Mouse (Mus musculus): ENCODE data around the gene Olfr437.
"Not testable (repeated sequence)": the region's sequence is repeated elsewhere in the genome, so short reads cannot be mapped to it uniquely, and the experiment has no call there.

Gene Olfr437

GRCm38 (mm10) chr6:43162982-43163381 lies at the start of gene Olfr437:
Olfr437 (plus strand) TSS chr6:43163282.
- DNase-seq (ENCODE audit: low spot score in 2 of 2), result no peak

GRCm38 (mm10) chr6:43146267-43146666 lies 16.8 kb upstream of the Olfr437 start, which contains the start of gene Olfr237-ps1:
Olfr237-ps1 (plus strand) TSS chr6:43146567.
- DNase-seq (ENCODE audit: low spot score in 2 of 2), result not testable (repeated sequence)

GRCm38 (mm10) chr6:43159502-43159901 lies 3.6 kb upstream of the Olfr437 start:
- DNase-seq (ENCODE audit: low spot score in 2 of 2), result no peak

GRCm38 (mm10) chr6:43167246-43167645 lies 4.2 kb downstream of the Olfr437 start:
- DNase-seq (ENCODE audit: low spot score in 2 of 2), result no peak

GRCm38 (mm10) chr6:43171840-43172239 lies 8.8 kb downstream of the Olfr437 start, which contains the start of gene Olfr13:
Olfr13 (plus strand) TSS chr6:43172140.
- DNase-seq (ENCODE audit: low spot score in 2 of 2), result no peak

GRCm38 (mm10) chr6:43178129-43178528 lies 15.0 kb downstream of the Olfr437 start:
- DNase-seq (ENCODE audit: low spot score in 2 of 2), result no peak

- no peak for DNase-seq (ENCODE audit: low spot score in 2 of 2)
Measured at GRCm38 (mm10) chr6:43178584-43179501, 15.8 kb downstream of the Olfr437 start.

- DNase-seq (ENCODE audit: low spot score in 2 of 2), result no peak
Measured at GRCm38 (mm10) chr6:43190986-43191385, 27.9 kb downstream of the Olfr437 start.

- no peak for DNase-seq (ENCODE audit: low spot score in 2 of 2)
Measured at GRCm38 (mm10) chr6:43196781-43197180, 33.7 kb downstream of the Olfr437 start, which contains the start of gene Olfr435. Olfr435 (plus strand) TSS chr6:43197146.

- DNase-seq (ENCODE audit: low spot score in 2 of 2), result no peak
Measured at GRCm38 (mm10) chr6:43198094-43198493, 35.0 kb downstream of the Olfr437 start.

- no peak for DNase-seq (ENCODE audit: low spot score in 2 of 2)
Measured at GRCm38 (mm10) chr6:43202786-43203185, 39.7 kb downstream of the Olfr437 start.

GRCm38 (mm10) chr6:43205355-43205754 lies 42.3 kb downstream of the Olfr437 start:
- no peak for DNase-seq (ENCODE audit: low spot score in 2 of 2)

- DNase-seq (ENCODE audit: low spot score in 2 of 2), result not testable (repeated sequence)
Measured at GRCm38 (mm10) chr6:43212873-43213272, 49.8 kb downstream of the Olfr437 start, which contains the start of gene Olfr434. Olfr434 (plus strand) TSS chr6:43213021.

All from heart, adult 9 months (tissue).